Mouse (Mus musculus): ENCODE measurements at regions not wholly inside any gene's neighbourhood (a gene's known extent, or its start where the extent isn't known, plus 50 kb on each side); places are given as distances from the start of the nearest gene placed in this dataset.
"Not testable (repeated sequence)": the region's sequence is repeated elsewhere in the genome, so short reads cannot be mapped to it uniquely, and the experiment has no call there.

- no peak for TF ChIP-seq MAX (IDR thresholded peaks at IDR 0.05; ENCODE audit: low read length)
Observed at GRCm38 (mm10) chr15:49151998-49152397, 4732.7 kb upstream of the Gm7489 start (continued).

GRCm38 (mm10) chr15:49154026-49154425, 4730.7 kb upstream of the Gm7489 start:
- Histone ChIP-seq H3K9ac (ENCODE audit: control insufficient read depth, low read depth, low read length, poor library complexity, severe bottlenecking) (no peak overlapping the region), H3K36me3 (ENCODE audit: control insufficient read depth in 1 of 2, insufficient read depth in 2 of 2, low read length in 2 of 2) (peaks cover 0 to 8% of the 10 kb centered on the region in 2 experiments; a peak in 2 of 4 replicates), H3K9me3 (replicated peaks; ENCODE audit: insufficient read depth, low read length) (no peaks in the 10 kb centered on the region), H3K27me3 (ENCODE audit: control insufficient read depth in 1 of 2, insufficient read depth in 2 of 2, low read length in 2 of 2) (no peaks in the 10 kb centered on the region), H3K27ac (ENCODE audit: control insufficient read depth, low read depth, low read length) (no peak overlapping the region), H3K4me1 (ENCODE audit: control insufficient read depth in 1 of 2, insufficient read depth in 2 of 2, low read length in 2 of 2) (peaks cover 2% of the 10 kb centered on the region in 2 experiments; a peak in 1 of 4 replicates), H3K4me3 (ENCODE audit: control insufficient read depth in 1 of 2, insufficient read depth in 1 of 2, low read depth in 2 of 2, low read length in 2 of 2) (no peak overlapping the region), H3K79me2 (ENCODE audit: control insufficient read depth, insufficient read depth, low read length, poor library complexity) (no peaks in the 10 kb centered on the region)
- no peak for TF ChIP-seq USF2 (IDR thresholded peaks at IDR 0.05; ENCODE audit: borderline replicate concordance in 1 of 2, insufficient read depth in 1 of 2, low read depth in 1 of 2, low read length in 2 of 2)
- TF ChIP-seq ZNF384 (IDR thresholded peaks at IDR 0.05; ENCODE audit: low read depth, low read length), result no peak
- TF ChIP-seq MAZ (IDR thresholded peaks at IDR 0.05; ENCODE audit: low read depth, low read length), result no peak
- DNase-seq (ENCODE audit: low read depth, low spot score), result no peak

GRCm38 (mm10) chr15:49191474-49191873, 4693.2 kb upstream of the Gm7489 start:
- Histone ChIP-seq H3K79me2 (ENCODE audit: control insufficient read depth, insufficient read depth, low read length, poor library complexity) (no peaks in the 10 kb centered on the region), H3K9ac (ENCODE audit: control insufficient read depth, low read depth, low read length, poor library complexity, severe bottlenecking) (no peak overlapping the region), H3K36me3 (ENCODE audit: control insufficient read depth in 1 of 2, insufficient read depth in 2 of 2, low read length in 2 of 2) (no peaks in the 10 kb centered on the region), H3K27me3 (ENCODE audit: control insufficient read depth in 1 of 2, insufficient read depth in 2 of 2, low read length in 2 of 2) (no peaks in the 10 kb centered on the region), H3K4me3 (ENCODE audit: control insufficient read depth in 1 of 2, insufficient read depth in 1 of 2, low read depth in 2 of 2, low read length in 2 of 2) (no peak overlapping the region), H3K4me1 (ENCODE audit: control insufficient read depth in 1 of 2, insufficient read depth in 2 of 2, low read length in 2 of 2) (no peaks in the 10 kb centered on the region), H3K27ac (ENCODE audit: control insufficient read depth, low read depth, low read length) (no peak overlapping the region), H3K9me3 (replicated peaks; ENCODE audit: insufficient read depth, low read length) (peaks cover 3% of the 10 kb centered on the region; the same call in 1 of the 2 replicates)
- peak; percentile 38 for DNase-seq (ENCODE audit: low read depth, low spot score)
- no peak for TF ChIP-seq POLR2A (IDR thresholded peaks at IDR 0.05; ENCODE audit: control insufficient read depth in 1 of 2, insufficient read depth in 1 of 2, low read depth in 1 of 2, low read length in 2 of 2, poor library complexity in 1 of 2)
- TF ChIP-seq MAZ (IDR thresholded peaks at IDR 0.05; ENCODE audit: low read depth, low read length), result no peak
- no peak for TF ChIP-seq ZNF384 (IDR thresholded peaks at IDR 0.05; ENCODE audit: low read depth, low read length)
- no peak for TF ChIP-seq CHD1 (IDR thresholded peaks at IDR 0.05; ENCODE audit: low read depth, low read length)
- no peak for TF ChIP-seq CTCF (IDR thresholded peaks at IDR 0.05 in 2 of 3, conservative IDR thresholded peaks at IDR 0.05 in 1 of 3; ENCODE audit: control insufficient read depth in 1 of 3, insufficient read depth in 1 of 3, low read depth in 2 of 3, low read length in 3 of 3, poor library complexity in 1 of 3, severe bottlenecking in 1 of 3)
- no peak for TF ChIP-seq USF1 (IDR thresholded peaks at IDR 0.05; ENCODE audit: low read depth, low read length)
- no peak for TF ChIP-seq RCOR1 (IDR thresholded peaks at IDR 0.05; ENCODE audit: low read depth, low read length)
- no peak for TF ChIP-seq POLR2AphosphoS2 (IDR thresholded peaks at IDR 0.05; ENCODE audit: low read length)
- TF ChIP-seq MAX (IDR thresholded peaks at IDR 0.05; ENCODE audit: low read length), result no peak
- no peak for TF ChIP-seq ETS1 (IDR thresholded peaks at IDR 0.05; ENCODE audit: low read depth, low read length)
- no peak for TF ChIP-seq TBP (IDR thresholded peaks at IDR 0.05; ENCODE audit: low read depth, low read length)
- TF ChIP-seq ZKSCAN1 (IDR thresholded peaks at IDR 0.05; ENCODE audit: low read depth, low read length), result no peak
- no peak for TF ChIP-seq TAL1 (IDR thresholded peaks at IDR 0.05; ENCODE audit: low read length)
- no peak for TF ChIP-seq RAD21 (IDR thresholded peaks at IDR 0.05; ENCODE audit: low read depth, low read length)
- TF ChIP-seq HCFC1 (IDR thresholded peaks at IDR 0.05; ENCODE audit: low read depth, low read length), result no peak
- TF ChIP-seq EP300 (IDR thresholded peaks at IDR 0.05; ENCODE audit: low read depth in 1 of 2, low read length in 2 of 2), result no peak
- TF ChIP-seq MYC (IDR thresholded peaks at IDR 0.05; ENCODE audit: low read depth, low read length), result no peak
- no peak for TF ChIP-seq NELFE (IDR thresholded peaks at IDR 0.05; ENCODE audit: low read depth, low read length)
- no peak for TF ChIP-seq BHLHE40 (IDR thresholded peaks at IDR 0.05; ENCODE audit: borderline replicate concordance, low read depth, low read length)
- TF ChIP-seq SMC3 (IDR thresholded peaks at IDR 0.05; ENCODE audit: low read depth, low read length), result no peak

- H3K9me3 ChIP-seq (replicated peaks; ENCODE audit: insufficient read depth, low read length); H3K9ac ChIP-seq (ENCODE audit: control insufficient read depth, low read depth, low read length, poor library complexity, severe bottlenecking); DNase-seq (ENCODE audit: low read depth, low spot score); H3K4me3 ChIP-seq (ENCODE audit: control insufficient read depth in 1 of 2, insufficient read depth in 1 of 2, low read depth in 2 of 2, low read length in 2 of 2); H3K4me1 ChIP-seq (ENCODE audit: control insufficient read depth in 1 of 2, insufficient read depth in 2 of 2, low read length in 2 of 2); H3K36me3 ChIP-seq (ENCODE audit: control insufficient read depth in 1 of 2, insufficient read depth in 2 of 2, low read length in 2 of 2); H3K79me2 ChIP-seq (ENCODE audit: control insufficient read depth, insufficient read depth, low read length, poor library complexity); H3K27ac ChIP-seq (ENCODE audit: control insufficient read depth, low read depth, low read length); H3K27me3 ChIP-seq (ENCODE audit: control insufficient read depth in 1 of 2, insufficient read depth in 2 of 2, low read length in 2 of 2): not testable (repeated sequence)
Observed at GRCm38 (mm10) chr15:49192571-49192970, 4692.1 kb upstream of the Gm7489 start.

Measured in MEL (cell line).